Mouse (Mus musculus): ENCODE measurements around the gene Ccnd2. TPM values are rescaled to one million over a fixed set of nuclear protein-coding genes. Genes with fewer than 3 reads are reported as not detected.

Ccnd2 gene
- total RNA-seq (2021) (100 to 1,000 TPM; 132 to 139 TPM), polyA plus RNA-seq (2012; rRNA removed) (46.2 and 53.4 TPM in 2 replicates)
- long read RNA-seq, full-length matches to known transcripts: 13 of 26 reads
- long read RNA-seq, partial matches to known transcripts: 0 of 26 reads
- long read RNA-seq, other reads (novel, unspliced or antisense): 13 of 26 reads

DNA sequence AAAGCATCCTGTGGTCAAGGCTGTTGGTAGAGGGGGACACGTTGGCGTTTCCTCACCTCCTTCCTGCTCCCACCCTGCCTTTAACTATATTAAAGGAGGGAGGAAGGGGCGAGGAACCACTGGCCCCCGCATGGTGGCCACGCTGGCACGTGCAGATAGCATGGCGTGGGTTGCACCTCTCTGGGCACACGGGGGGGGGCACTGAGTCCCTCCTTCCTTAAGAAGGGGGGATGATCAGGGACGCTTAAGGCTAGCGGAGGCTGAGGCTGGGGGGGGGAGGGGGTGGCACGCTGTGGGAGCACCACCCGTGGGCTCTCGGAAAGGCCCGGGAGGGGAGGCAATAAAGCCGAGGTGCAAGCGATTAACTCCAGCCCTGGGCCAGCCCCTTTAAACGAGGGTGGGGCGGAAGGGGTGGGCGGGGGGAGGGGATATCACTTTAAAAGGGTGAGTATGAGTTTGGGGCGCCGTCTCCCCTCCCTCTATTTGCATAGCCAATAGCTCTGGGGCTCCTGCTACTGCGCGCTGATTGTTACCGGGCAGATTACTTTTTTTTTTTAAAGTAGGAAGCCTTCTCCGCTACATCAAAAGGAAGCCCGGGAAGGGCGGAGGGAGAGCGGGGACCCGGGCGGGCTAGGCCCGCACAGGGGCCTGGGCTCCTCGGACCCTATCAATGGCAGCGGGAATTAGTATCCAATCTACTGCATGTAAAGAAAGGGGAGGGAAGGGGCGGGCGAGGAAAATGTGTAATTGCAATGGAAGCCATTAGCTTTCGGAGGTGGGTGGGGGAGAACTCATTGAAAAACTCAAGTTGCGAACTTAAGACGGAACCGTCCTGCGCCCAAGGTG is at the start of gene Ccnd2:
Ccnd2 (minus strand) TSS at position 88 of the 846 bp plus-strand sequence.
- Histone ChIP-seq H3K27me3 (ENCODE audit: control insufficient read depth, insufficient read depth, low read length) (no peaks in the 10 kb centered on the region), H3K9ac (ENCODE audit: low read depth, low read length) (peak within 1 kb of the TSS; percentile 68), H3K4me3 (peak within 1 kb of the TSS; percentile 89), H3K4me1 (ENCODE audit: control insufficient read depth, insufficient read depth, low read length) (no peaks in the 10 kb centered on the region), H3K27ac (peak within 1 kb of the TSS; percentile 83), H3K79me2 (replicated peaks; ENCODE audit: control insufficient read depth, insufficient read depth, low read length) (no peaks in the 10 kb centered on the region), H3K36me3 (ENCODE audit: control insufficient read depth, insufficient read depth, low read length) (no peaks in the 10 kb centered on the region)
- peak; percentile 75 to 85 for DNase-seq
- TF ChIP-seq EP300 (IDR thresholded peaks at IDR 0.05; ENCODE audit: insufficient read depth, low read depth, low read length): no peak
- TF ChIP-seq CTCF (IDR thresholded peaks at IDR 0.05): no peak
- TF ChIP-seq POLR2A (IDR thresholded peaks at IDR 0.05; ENCODE audit: insufficient read depth, low read depth, low read length): peak; percentile 66
- intact Hi-C loops (cut with DNase I): no loop called here
- WGBS: under 1% methylated on average over 40 of the region's 40 CpGs

DNA sequence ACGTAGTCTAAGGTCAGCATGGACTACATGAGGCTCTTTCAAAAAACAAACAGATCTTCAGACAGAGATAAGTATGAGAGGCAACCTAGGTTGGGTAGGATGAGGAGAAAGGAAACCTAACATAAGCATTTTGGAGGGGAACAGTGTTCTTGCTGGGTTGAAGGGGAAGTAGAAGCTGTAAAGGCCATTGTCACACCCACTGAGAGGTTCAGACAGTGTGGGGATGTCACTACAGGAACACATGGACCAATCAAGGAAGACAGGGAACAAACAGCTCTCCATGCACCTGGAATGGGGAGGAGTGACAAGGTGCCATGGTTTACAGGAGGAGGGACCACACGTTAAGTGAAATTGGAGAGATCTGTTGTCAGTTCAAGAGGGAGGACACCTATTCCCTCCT is 45.0 kb upstream of the Ccnd2 start:
- Histone ChIP-seq H3K36me3 (ENCODE audit: control insufficient read depth, insufficient read depth, low read length) (no peaks in the 10 kb centered on the region), H3K27me3 (ENCODE audit: control insufficient read depth, insufficient read depth, low read length) (no peaks in the 10 kb centered on the region)
- 73% methylated on average over 2 of the region's 2 CpGs for WGBS

DNA sequence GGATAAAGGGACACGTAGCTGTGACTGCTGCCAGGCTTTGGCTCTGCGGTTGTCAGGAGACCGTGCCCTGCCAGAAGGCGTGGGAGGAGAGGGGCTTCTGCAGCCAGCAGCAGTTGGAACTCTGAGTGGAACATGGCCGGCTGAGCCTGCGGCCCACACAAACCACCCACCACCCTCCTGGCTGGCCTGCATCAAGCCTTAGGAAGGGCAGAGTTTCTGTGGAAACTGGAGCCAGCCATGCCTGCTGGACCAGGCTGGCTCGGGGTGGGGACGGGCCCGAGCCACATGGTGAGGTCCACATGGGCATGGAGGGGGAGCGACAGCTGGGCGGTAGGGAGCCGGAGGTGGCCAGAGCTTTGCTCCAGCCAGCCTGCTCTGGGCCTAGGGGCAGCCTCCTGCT is 29.3 kb upstream of the Ccnd2 start:
- intact Hi-C loops (cut with DNase I): no loop called here
- TF ChIP-seq POLR2A (IDR thresholded peaks at IDR 0.05; ENCODE audit: insufficient read depth, low read depth, low read length) (no peak), CTCF (IDR thresholded peaks at IDR 0.05) (no peak), EP300 (IDR thresholded peaks at IDR 0.05; ENCODE audit: insufficient read depth, low read depth, low read length) (no peak)
- no peak overlapping the region for H3K4me3 ChIP-seq
- H3K9ac ChIP-seq (ENCODE audit: low read depth, low read length): no peak overlapping the region
- no peak overlapping the region for H3K27ac ChIP-seq
- WGBS: 57% methylated on average over 12 of the region's 12 CpGs
- no peaks in the 10 kb centered on the region for H3K36me3 ChIP-seq (ENCODE audit: control insufficient read depth, insufficient read depth, low read length)
- H3K79me2 ChIP-seq (replicated peaks; ENCODE audit: control insufficient read depth, insufficient read depth, low read length): no peaks in the 10 kb centered on the region
- H3K27me3 ChIP-seq (ENCODE audit: control insufficient read depth, insufficient read depth, low read length): no peaks in the 10 kb centered on the region
- no peaks in the 10 kb centered on the region for H3K4me1 ChIP-seq (ENCODE audit: control insufficient read depth, insufficient read depth, low read length)
- DNase-seq: peak in 1 of 2 experiments; percentile 21

More for the DNA sequence above, 45.0 kb upstream of the Ccnd2 start:
- DNase-seq: no peak
- Histone ChIP-seq H3K79me2 (replicated peaks; ENCODE audit: control insufficient read depth, insufficient read depth, low read length) (no peaks in the 10 kb centered on the region), H3K27ac (no peak overlapping the region), H3K4me1 (ENCODE audit: control insufficient read depth, insufficient read depth, low read length) (no peaks in the 10 kb centered on the region), H3K9ac (ENCODE audit: low read depth, low read length) (no peak overlapping the region), H3K4me3 (no peak overlapping the region)
- TF ChIP-seq EP300 (IDR thresholded peaks at IDR 0.05; ENCODE audit: insufficient read depth, low read depth, low read length) (no peak), POLR2A (IDR thresholded peaks at IDR 0.05; ENCODE audit: insufficient read depth, low read depth, low read length) (no peak), CTCF (IDR thresholded peaks at IDR 0.05) (no peak)
- intact Hi-C loops (cut with DNase I): no loop called here

DNA sequence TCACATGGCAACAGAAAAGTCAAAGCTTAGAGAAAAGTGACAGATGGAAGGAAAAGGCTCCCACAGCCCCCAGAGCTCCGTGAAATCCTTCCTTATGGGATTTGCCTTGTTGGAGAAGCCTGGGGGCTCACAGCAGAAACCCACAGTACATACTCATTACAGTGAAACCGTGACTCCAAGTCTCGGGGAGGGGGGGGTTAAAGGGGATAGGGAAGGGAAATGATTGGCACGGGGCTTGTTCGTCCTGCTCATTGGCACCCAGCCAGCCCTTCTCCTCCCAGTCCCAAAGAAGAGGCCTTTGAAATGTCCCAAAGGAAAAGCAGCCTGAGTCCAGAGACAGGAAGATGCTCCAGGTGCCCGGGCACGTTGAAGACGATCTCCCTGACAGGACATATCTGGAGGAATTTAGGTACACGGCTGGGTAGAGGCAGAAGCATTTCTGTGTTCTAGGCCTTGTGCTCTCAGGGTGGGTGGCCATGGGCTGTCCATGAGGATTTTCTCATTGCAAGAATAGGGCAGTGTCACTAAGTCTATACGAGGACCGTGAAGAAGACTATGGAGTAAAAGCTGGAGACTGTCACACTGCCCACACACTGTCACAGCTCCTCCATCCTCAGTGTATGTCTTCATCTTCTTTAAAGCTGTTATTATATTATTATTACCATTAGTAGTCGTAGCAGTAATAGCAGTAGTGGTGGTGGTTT is 27.2 kb upstream of the Ccnd2 start:
- WGBS: 58% methylated on average over 12 of the region's 12 CpGs
- Histone ChIP-seq H3K27ac (no peak overlapping the region), H3K27me3 (ENCODE audit: control insufficient read depth, insufficient read depth, low read length) (no peaks in the 10 kb centered on the region), H3K4me3 (no peak overlapping the region), H3K4me1 (ENCODE audit: control insufficient read depth, insufficient read depth, low read length) (no peaks in the 10 kb centered on the region), H3K9ac (ENCODE audit: low read depth, low read length) (no peak overlapping the region), H3K79me2 (replicated peaks; ENCODE audit: control insufficient read depth, insufficient read depth, low read length) (no peaks in the 10 kb centered on the region), H3K36me3 (ENCODE audit: control insufficient read depth, insufficient read depth, low read length) (no peaks in the 10 kb centered on the region)
- TF ChIP-seq EP300 (IDR thresholded peaks at IDR 0.05; ENCODE audit: insufficient read depth, low read depth, low read length) (no peak), POLR2A (IDR thresholded peaks at IDR 0.05; ENCODE audit: insufficient read depth, low read depth, low read length) (no peak), CTCF (IDR thresholded peaks at IDR 0.05) (no peak)
- DNase-seq: no peak
- intact Hi-C loops (cut with DNase I): no loop called here

DNA sequence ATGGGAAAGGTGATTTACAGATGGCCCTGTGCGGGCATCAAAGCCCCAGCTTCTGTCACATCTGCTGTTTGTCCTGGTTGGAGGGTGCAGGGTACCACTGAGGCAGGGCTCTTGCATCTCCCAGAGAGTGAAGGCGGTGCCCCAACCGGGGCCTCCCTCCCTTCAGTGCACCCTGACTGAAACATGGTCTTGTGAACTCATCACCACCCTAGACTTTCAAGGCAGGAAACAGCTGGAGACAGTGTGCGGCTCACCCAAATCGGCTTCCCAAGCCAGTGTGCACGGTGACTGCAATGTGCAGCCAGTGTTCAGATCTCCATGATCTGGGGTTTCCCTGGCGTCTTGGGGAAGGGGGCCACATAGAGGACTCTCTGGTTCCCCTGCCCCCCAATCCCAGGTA is 26.0 kb upstream of the Ccnd2 start:
- Histone ChIP-seq H3K4me1 (ENCODE audit: control insufficient read depth, insufficient read depth, low read length) (no peaks in the 10 kb centered on the region), H3K27me3 (ENCODE audit: control insufficient read depth, insufficient read depth, low read length) (no peaks in the 10 kb centered on the region), H3K27ac (no peak overlapping the region), H3K9ac (ENCODE audit: low read depth, low read length) (no peak overlapping the region), H3K4me3 (no peak overlapping the region), H3K79me2 (replicated peaks; ENCODE audit: control insufficient read depth, insufficient read depth, low read length) (no peaks in the 10 kb centered on the region), H3K36me3 (ENCODE audit: control insufficient read depth, insufficient read depth, low read length) (no peaks in the 10 kb centered on the region)
- WGBS: 53% methylated on average over 7 of the region's 7 CpGs
- TF ChIP-seq EP300 (IDR thresholded peaks at IDR 0.05; ENCODE audit: insufficient read depth, low read depth, low read length) (no peak), POLR2A (IDR thresholded peaks at IDR 0.05; ENCODE audit: insufficient read depth, low read depth, low read length) (no peak), CTCF (IDR thresholded peaks at IDR 0.05) (no peak)
- DNase-seq: no peak
- intact Hi-C loops (cut with DNase I): no loop called here
